Mouse (Mus musculus) central nervous system, embryonic 14 days (tissue): ENCODE measurements around the gene Prpf40b. TPM values are rescaled to one million over a fixed set of nuclear protein-coding genes. Genes with fewer than 3 reads are reported as not detected.

ENCODE experiments used
- polyA plus RNA-seq: library from polyadenylated mRNA; depleted of rRNA; stranded (reverse); fragments of >200 nt; gene quantifications from 2 replicates; pipeline ENCODE4 v1.2.3, GENCODE M21; 2012; rRNA removed

Gene Prpf40b
- polyA plus RNA-seq: 206 and 211 TPM in 2 replicates

GRCm38 (mm10) chr15:99294813-99295374, at the start of gene Prpf40b:
Prpf40b (plus strand) TSS chr15:99295087.

DNA sequence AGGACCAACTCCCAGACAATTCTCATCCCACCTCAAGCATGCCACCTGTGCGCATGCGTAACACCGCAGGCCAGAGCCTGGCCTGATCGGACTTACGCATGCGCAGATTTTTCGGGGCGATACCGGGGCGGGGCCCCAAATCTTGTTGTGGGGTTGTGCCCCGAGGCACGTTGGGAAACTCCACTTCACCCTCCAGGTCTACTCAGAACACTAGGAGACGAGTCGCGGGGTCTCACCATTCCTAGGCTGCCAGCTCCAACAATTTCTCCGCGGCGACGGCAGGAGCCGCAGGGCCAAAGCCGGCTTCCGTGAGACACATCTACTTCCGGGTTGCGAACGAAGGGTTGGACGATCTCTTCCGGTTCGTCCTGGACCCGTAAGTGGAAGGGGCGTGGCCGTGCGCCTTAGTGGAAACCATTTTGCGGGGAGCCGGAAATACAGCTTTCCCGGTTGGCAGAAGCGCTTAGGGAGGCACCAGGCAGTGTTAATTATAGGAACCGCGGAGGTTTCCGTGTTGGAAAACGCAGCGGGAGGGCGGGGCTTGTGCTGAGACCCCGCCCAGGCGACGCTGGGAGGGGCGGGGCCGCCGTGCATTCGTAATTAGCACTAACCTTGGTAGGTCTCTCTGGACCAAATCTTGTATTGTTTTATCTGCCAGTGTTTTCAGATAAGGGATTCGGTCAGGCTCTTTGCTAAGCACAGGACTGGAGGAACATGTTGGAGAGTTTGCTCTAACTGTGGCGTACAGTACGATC, 43.1 kb upstream of the Prpf40b start, which contains the start of gene Mcrs1:
TSS of gene Mcrs1 (minus strand) at position 336 of the 755 bp plus-strand sequence.

GRCm38 (mm10) chr15:99295484-99295981, 646 bp downstream of the Prpf40b start, which contains the start of gene Fam186b:
Fam186b (minus strand) TSS chr15:99295888.

Other genes with a start within 250 kb of the Prpf40b start
- gene Prph, start 239.9 kb upstream of the Prpf40b start, polyA plus RNA-seq: 36.0 and 115 TPM in 2 replicates
- gene Troap, start 220.5 kb upstream of the Prpf40b start, polyA plus RNA-seq: 23.7 and 25.3 TPM in 2 replicates
- gene C1ql4, start 207.3 kb upstream of the Prpf40b start, polyA plus RNA-seq: 7.7 and 12.3 TPM in 2 replicates
- gene Dnajc22, start 201.9 kb upstream of the Prpf40b start, polyA plus RNA-seq: 0.86 and 0.96 TPM in 2 replicates
- gene Spats2, start 169.2 kb upstream of the Prpf40b start, polyA plus RNA-seq: 48.2 and 52.8 TPM in 2 replicates
- gene Kcnh3, start 70.2 kb upstream of the Prpf40b start, polyA plus RNA-seq: 3.7 and 6.5 TPM in 2 replicates
- gene Mcrs1, start 43.1 kb upstream of the Prpf40b start, polyA plus RNA-seq: 131 and 143 TPM in 2 replicates
- gene Fam186b, start 801 bp downstream of the Prpf40b start, polyA plus RNA-seq: 0.34 and 0.36 TPM in 2 replicates
- 25.0 and 32.9 TPM in 2 replicates for gene Fmnl3, start 75.4 kb downstream of the Prpf40b start, polyA plus RNA-seq
- 173 and 181 TPM in 2 replicates for gene Tmbim6, start 97.8 kb downstream of the Prpf40b start, polyA plus RNA-seq
- 19.7 and 23.8 TPM in 2 replicates for gene Nckap5l, start 162.7 kb downstream of the Prpf40b start, polyA plus RNA-seq
- 13.6 and 15.7 TPM in 2 replicates for gene Bcdin3d, start 179.6 kb downstream of the Prpf40b start, polyA plus RNA-seq
- 5.2 and 7.8 TPM in 2 replicates for gene Faim2, start 233.1 kb downstream of the Prpf40b start, polyA plus RNA-seq